Mouse (Mus musculus): ENCODE data around the gene Pou2f1.

- no peak for TF ChIP-seq CTCF (IDR thresholded peaks at IDR 0.05; ENCODE audit: borderline replicate concordance, control insufficient read depth, extremely low read depth, insufficient read depth, low read length, poor library complexity)
- no peak for TF ChIP-seq POLR2A (IDR thresholded peaks at IDR 0.05; ENCODE audit: control insufficient read depth, extremely low read depth, insufficient read depth, low read length, poor library complexity)
These were observed 173.9 kb downstream of the Pou2f1 start for GRCm38 (mm10) chr1:165828615-165829014.

Measured in thymus, adult 2 months (tissue).